Mouse (Mus musculus): ENCODE data around the gene Fbxw7. TPM values are rescaled to one million over a fixed set of nuclear protein-coding genes. Genes with fewer than 3 reads are reported as not detected.

The Fbxw7 gene
- polyA plus RNA-seq, 1 experiment, result 11.6 TPM

Other genes with a start within 250 kb of the Fbxw7 start
- 48.8 and 49.5 TPM in 2 replicates for gene Arfip1, start 232.6 kb upstream of the Fbxw7 start, polyA plus RNA-seq (2012; rRNA removed)
- gene Tigd4, start 221.7 kb upstream of the Fbxw7 start, polyA plus RNA-seq (2012; rRNA removed), result 0.26 and 0.32 TPM in 2 replicates
- gene Tmem154, start 149.1 kb upstream of the Fbxw7 start, polyA plus RNA-seq (2012; rRNA removed), result 37.8 and 40.6 TPM in 2 replicates

Data from urinary bladder, adult 2 months (tissue).